Mouse (Mus musculus) left cerebral cortex, adult 11 months (tissue): ENCODE results near the gene Cox4i2.

Source experiments
- DNase-seq: peaks from one replicate; pipeline ENCODE4 v3.0.0; 2022; ENCODE audit warnings: low spot score

The Cox4i2 gene

DNA sequence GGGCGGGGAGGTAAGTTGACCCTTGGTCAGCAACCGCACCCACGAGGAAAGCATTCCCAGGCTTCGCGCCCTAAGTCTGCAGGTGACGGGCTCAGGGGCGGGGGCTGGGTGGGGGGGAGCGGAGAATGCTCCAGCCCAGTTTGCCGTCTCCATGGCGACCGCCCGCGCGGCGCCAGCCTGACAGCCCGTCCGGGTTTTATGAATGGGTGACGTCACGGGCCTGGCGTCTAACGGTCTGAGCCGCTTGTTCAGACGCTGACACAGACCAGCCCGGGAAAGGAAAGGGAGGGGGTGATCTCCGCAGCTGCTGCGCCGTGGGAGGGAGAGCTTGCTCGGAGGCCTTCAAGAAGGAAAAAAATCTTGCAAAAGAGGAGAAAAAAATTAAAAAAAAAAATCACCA, 19.0 kb upstream of the Cox4i2 start:
- DNase-seq, result peak; percentile 81

DNA sequence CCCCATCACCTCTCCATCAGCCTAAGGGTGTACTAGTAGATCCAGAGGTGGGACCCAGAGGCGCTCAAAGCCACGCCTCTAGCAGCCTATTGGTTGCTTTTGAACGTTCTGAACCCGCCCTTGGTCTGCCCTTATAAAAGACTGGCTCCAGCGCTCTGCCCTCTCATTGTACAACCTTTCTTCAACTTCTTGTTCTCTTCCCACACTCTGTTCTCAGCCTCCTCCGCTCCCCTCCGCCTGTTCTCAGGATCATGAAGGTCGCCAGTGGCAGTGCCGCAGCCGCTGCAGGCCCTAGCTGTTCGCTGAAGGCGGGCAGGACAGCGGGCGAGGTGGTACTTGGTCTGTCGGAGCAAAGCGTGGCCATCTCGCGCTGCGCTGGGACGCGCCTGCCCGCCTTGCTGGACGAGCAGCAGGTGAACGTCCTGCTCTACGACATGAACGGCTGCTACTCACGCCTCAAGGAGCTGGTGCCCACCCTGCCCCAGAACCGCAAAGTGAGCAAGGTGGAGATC, 17.8 kb upstream of the Cox4i2 start, which contains the start of gene Id1:
Gene Id1 (plus strand): TSS at position 162 of the 512 bp plus-strand sequence.
- peak; percentile 53 for DNase-seq

DNA sequence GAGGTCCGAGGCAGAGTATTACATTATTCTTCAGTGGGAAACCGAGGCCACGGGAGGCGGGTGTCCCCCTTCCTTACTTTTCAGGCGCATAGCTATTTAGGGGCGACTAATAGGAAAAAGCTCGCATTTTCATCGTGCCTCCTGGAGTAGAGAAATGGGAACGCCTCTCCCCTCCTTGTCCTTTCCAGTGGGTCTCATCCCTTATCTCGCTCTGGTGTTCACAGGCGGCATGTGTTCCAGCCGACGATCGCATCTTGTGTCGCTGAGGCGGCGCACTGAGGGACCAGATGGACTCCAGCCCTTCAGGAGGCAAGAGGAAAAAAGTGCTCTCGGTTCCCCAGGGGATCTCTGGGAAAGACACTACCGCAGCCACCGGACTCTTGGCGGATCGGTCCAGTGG, 17.2 kb upstream of the Cox4i2 start:
- DNase-seq, result no peak

DNA sequence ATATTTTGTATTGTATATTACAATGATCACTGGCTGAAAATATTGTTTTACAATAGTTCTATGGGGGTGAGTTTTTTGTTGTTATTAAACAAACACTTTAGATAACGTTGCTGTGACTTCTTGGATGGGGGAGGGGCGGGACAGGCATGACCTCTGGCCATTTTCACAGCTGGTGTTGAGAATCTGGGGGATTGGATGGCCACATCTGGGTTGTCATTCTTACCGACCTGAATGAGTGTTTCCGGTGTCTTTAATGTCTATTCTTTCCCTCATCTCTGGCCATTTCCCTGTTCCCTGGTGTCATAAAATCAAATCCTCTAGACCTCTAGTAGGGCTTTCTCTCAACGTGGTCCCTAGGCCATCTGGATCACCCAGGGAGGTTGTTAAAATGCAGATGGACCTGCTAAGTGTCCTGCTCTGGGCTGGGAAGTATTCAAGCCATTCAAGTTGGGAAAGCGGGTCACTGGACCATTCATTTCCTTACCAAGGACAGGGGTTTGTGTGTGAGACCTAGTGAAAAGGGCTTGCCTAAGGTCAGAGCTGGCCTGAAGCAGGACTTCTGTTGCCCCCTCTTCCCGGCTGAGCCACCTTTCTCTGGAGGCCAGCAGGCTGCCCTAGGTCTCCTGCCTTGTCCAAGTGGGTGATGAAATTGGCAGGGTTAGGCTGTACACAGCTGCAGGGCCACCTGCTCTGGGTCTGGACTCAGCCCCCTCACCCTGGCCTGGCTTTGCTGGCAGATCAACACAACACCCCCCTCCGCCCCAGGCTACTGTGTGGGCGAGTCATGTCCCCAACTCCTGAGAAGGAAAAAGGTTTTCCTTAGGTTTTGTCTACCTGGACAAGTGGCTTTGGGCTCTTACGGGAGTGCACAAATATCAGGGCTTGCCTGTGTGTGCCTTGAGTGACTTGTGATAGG, 16.4 kb upstream of the Cox4i2 start:
- no peak for DNase-seq

DNA sequence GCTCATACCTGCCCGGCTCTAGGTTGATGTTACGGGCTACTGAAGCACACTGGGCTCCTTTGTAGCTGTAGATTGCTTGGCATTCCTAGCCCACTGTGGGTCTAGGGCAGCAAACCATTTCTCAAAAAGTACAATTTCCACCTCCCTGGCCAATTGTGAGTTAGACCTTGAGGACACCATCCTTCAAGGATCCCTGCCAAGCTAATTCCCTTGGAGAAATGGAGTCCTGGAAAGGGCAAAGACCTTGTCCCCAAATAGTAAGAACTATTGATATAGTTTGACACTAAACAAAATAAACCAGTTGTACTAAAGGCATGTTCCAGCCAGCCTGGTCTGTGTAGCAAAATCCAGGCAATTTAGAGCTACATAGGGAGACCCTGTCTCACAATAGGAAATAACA, 15.6 kb upstream of the Cox4i2 start:
- DNase-seq, result no peak

DNA sequence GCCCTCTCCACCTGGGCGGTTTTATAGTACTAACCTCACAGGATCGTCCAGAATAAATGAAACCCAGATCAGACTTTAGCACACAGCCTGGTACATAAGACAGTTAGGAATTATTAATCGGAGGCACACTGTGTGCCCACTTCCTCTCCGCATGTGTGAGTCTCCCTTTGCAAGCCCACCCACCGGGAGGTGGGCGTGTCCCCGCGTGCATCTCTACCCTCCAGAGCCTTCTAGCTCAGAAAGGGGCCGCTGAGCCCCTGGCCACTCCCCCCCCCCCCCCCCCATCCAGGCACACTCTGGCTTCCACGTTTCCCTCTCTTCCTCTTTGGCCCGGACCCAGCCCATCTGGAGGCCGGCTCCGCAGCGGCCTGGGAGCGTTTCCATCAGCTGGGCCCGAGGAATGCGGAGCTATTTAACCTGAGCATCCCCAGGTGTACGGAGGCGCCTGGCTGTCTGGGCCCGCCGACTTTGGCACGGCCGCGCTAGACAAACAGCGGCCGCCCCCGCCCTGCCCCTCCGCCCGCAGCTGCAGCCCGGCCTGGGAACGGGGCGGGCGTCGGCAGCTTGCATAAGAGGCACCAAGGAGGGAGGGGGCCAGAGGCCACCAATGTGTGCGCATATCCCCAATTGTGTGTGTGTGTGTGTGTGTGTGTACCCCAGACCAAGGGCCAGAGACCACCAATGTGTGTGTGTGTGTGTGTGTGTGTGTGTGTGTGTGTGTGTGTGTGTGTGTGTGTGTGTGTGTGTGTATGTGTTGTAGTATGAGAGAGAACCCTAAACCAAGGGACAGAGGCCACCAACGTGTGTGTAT, 14.7 kb upstream of the Cox4i2 start:
- DNase-seq, result no peak

DNA sequence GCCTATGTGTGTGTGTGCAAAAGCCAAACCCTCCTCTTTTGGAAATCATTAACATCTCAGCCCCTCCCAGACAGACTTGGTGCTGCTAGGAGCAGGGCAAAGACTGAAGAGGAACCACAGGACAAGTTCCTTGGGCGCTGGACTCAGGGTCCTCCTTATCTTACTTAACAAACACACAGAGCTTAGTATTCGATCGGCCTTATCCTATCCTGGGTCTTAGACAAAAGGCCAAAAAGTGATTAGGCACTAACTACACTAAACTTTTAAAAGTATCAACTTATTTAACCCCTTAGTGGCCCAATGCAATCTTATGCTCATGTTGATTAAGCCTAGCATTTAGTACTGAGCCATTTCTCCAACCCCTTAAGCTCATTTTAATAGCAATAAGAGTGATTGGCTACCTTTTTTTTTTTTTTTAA, 14.1 kb upstream of the Cox4i2 start:
- DNase-seq, result no peak

DNA sequence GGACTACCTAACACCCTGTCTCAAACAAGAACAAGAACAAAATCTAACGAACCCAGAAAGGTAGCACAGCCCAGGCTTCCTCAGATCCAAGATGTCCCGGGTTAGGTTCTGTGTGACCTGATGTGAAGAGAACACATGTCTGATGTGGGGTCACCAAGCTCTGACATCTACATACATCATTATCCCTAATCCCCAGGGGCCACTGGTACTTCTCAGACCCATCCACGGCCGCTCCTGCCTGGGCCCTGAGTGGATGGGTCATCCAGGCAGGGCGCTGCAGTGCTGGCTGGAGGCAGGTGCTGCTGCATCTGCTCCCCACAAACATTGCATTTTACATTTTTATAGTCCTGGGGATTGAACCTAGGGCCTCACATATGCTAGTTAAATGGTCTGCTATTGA, 13.5 kb upstream of the Cox4i2 start:
- DNase-seq, result no peak

DNA sequence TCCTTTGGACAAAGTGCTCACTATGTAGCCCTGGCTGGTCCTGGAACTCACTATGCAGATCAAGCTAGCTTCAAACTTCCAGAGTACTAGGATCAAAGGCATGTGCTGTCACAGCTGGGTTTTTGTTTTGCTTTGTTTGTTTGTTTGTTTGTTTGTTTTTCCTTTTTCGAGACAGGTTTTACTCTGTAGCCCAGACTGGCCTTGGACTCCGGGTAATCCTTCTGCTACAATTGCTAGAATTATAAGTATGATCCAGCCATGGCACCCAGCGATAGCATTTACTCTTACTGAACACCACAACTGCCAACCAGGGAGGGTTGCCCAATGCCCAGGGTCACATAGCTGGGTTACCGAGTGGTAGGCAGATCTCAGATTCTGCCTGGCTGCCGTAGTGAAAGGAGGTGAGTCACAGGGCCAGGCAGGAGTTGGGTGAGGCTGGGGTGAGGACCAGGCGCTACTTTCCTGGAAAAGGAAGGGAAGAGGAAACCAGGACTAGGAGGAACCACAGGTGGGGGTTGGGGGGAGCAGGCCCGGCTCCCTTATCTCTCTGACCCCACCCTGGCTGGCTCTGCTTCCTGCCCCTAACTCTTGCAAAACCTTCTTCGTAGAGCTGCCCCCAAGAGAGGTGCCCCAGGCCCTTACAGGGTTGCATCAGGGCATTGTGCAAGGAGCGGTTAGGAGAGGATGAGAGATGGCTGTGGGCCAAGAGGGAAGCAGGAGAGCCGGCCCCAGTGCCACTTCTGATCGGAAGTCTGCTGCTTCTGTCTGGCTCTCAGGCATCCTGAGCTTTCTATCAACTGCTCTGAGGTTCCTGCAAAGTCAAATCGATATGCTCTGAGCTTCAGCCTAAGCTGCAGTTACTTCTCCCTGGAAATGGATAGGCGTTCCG, 12.6 kb upstream of the Cox4i2 start:
- DNase-seq, result no peak

DNA sequence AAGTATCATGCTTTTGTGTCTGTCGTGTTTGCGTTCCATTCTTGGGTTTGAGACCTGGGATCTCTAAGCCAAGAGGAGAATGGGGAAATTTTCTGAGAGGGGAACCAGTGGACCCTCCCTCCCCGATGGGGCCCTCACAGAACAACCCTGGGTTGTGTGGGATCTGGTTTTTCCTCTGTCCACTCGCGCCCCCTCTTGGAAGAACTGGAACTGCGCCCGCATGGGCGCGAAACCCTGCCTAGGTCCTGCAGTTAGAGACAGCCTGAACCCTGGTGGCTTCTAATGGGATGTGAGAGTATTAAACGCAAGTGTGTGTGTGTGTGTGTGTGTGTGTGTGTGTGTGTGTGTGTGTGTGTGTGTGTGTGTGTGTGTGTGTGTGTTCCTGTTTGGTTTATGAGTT, 11.5 kb upstream of the Cox4i2 start:
- DNase-seq, result no peak

DNA sequence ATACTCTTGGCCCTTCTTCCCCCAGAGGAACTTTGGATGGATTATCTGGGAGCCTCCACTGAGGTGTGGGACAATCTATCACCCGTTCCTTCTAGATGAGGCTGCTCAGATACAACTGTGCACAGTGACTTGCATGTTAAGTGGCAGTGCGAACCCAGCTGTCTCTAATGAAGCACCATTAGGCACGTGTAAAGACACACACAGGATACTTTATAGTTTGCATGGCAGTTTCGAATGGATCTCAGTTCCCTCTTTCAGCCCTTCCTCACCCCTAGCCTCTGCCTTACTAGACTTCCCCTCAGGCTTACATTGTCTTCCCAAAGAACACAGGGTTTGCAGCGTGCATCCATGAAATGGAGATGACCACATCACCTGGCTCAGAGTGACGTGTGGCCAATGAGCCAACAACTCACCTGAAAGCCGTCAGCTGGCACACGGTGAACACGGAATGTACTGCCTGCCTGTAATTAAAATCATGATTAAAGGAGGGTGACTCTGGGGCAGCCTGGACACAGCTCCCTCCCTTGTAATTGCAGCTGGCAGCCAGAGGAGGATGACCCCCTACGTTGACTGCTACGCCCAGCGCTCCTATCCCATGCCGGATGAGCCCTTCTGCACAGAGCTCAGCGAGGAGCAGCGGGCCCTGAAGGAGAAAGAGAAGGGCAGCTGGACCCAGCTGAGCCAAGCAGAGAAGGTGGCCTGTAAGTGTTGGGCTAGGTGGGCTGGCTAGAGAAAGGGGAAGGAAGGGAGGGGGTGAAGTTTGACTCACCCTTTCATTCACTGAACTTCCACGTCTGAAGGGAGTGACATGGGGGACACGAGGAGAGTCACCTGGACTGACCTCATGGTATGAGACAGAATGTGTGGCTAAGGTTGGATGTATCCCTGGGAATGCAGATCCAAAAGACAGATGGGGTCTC, 2.8 kb downstream of the Cox4i2 start:
- no peak for DNase-seq

DNA sequence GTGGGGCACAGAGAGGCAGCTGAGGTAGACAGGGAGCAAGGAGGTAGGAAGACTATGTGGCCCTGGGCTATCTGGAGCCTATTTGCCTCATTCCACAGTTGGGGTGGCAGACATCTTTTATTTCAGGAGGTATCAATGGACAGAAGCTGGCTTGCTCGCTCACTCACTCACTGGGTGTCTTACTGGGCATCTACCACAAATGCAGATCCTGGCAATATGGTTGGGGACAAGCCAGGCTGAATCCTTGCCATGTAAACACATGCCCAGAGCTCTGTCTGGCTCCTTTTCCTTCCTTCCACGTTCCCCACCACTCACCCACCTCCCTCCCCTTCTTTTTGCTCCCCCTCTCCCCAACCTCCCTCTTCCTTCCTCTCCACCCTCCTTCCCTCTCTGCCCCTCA, 3.5 kb downstream of the Cox4i2 start:
- DNase-seq, result no peak

DNA sequence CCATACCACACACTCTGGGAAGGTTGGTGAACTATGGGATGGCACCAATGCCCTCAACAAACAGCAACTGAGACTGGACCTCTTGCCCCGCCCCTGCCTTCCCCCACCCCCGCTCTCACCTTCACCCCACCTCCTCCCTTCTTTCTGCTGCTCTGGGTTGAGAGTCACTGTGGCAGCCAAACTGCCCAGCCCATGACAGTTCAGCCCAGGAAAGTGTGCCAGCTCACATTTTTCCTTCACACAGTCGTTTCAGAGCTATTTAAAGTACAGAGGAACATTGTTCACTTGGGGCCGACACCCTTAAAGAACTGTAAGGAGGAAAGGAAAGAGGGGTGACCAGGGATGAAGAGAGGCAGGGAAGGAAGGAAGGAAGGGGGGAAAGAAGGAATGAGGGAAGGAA, 4.4 kb downstream of the Cox4i2 start:
- DNase-seq, result no peak

DNA sequence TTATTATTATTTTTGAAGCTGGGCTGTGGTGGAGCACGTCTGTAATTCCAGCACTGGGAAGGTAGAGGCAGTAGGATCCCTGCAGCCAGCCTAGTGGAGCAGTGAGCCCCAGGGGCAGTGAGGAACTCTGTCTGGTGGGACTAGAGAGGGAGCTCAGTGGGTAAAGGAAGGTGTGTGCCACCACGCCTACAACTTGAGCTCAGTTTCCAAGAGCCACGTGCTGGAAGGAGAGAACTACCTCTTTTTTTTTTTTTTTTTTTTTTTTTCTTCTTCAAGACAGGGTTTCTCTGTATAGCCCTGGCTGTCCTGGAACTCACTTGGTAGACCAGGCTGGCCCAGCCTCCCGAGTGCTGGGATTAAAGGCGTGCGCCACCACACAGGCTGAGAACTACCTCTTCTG, 9.3 kb downstream of the Cox4i2 start:
- no peak for DNase-seq

DNA sequence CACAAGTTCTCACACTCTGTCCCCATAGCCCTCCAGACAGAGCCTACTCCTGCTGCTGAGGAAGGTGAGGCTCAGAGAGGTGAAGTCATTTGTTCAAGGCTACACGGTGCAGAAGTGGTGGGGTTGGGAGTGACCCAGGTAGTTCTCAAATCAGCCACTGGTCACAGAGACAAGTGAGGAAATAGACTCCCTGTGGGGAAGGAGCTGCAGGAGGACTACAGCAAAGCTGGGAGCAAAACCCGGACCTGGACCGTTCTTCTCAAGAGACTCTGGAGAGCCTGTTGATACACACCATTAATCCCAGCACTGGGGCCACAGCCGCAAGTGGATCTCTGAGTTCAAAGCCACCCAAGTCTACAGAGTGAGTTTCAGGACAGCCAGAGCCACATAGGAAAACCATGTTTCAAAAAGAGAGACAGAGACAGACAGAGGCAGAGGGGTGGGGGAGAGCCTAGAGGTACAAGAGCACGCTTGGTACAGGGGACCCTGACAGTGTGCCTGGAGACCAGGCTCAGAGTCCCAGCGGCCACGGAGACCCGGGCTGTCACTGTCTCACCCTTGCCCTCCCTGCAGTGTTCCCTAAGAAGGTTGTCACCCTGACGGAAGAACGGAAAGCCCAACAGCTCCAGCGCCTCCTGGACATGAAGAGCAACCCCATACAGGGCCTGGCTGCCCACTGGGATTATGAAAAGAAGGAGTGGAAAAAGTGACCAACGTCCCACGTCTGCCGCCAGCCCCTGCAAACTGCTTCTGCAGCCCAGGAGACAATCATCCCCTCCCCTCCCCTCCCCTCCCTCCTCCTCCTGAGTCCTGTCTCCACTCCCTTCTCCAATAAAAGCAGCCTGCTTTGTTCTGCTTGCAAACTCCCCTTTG, 10.4 kb downstream of the Cox4i2 start:
- DNase-seq, result no peak

DNA sequence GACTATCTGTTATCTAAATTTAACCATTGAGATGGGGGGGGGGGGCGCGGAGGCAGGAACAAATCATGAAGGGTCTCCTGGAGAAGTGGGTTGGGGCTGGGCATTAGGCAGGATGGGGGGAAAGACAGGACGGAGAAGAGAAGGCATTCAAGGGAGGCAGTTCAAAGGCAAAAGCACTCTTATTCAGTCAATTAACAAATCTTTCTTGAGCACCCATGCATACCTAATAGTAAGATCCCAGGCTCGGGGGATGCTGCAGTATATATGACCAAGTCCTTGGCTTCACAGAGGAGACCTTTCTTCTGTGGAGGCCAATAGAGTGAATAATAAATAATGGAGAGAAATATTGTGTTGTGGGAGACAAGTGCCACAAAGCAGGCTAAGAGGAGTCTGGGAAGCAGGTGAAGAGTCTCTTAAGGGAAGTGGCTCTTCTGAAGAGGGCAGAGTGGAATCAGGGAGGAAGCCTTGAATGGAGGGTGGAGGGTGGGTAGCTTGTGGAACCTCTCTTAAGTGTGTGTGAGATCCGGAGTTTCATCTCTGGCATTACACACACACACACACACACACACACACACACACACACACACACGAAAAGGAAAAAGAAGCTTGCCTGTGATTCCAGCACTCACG, 11.2 kb downstream of the Cox4i2 start:
- DNase-seq, result no peak

DNA sequence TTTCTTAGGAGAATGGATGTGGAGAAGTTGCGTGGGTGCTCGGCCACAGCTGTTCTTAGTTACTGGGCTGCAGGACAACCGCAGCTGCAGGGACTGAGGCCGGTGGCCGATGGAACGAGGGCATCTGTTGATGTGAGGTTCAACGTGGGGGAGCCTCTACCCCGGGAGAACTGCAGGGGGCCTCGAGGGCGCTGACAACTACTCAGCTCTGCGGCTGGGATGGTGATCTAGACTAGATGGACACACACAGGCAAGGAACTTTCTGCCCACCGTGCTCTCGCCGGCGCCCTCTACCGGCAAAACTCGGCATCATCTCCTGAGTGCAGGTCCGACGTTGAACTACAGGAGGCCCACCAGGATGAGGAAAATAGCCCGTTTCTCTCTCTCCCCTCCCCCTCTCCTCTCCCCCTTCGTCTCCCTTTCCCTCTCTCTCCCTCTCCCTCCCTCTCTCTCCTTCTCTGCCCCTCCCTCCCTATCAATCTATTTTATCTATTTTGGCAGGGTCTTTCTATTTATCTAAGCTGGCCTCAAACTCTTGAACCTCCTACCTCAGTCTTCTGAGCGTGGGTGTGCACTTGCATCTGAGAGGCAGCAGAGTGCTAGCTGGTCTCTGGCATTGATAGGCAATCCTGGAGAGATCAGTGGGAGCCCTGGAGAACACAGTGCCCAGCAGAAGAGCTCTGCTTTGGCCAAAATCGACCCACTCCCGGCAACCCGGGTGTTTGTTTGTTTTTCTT, 12.6 kb downstream of the Cox4i2 start:
- DNase-seq, result peak; percentile 79

DNA sequence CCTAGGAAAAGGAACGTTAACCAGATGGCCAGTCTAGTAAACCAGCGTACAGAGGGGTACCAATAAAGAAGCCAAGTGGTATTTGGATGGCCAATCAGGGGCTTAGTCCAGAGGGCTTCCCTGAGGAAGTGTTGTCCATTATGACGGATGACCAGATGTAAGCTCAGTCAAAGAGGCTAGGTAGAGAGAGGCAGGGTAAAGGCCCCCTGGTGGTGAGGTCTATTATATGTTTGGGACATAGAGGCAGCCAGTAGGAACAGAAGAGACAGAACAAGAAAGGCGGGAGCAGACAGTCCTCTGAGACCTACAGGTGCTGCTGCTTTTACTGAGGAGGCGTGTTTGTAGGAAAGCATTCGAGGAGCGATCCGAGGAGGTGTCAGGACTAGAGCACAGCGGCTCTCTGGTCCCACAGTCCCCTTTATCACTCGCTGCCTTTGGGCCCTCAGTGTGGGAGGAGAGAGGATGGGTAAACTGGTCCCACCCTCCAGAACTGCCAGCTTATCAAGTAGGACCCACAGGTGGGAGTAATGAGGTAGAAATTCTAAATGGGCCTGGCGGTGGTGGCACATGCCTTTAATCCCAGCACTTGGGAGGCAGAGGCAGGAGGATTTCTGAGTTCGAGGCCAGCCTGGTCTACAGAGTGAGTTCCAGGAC, 13.8 kb downstream of the Cox4i2 start:
- DNase-seq, result no peak
